Mouse (Mus musculus): ENCODE data around the gene Mmp8.
A peak's percentile ranks its signal among the peaks of the same experiment; 100 is the strongest.

Mmp8 gene

GRCm38 (mm10) chr9:7558221-7559017 lies at the start of gene Mmp8:
Mmp8 (plus strand) TSS chr9:7558456.
- no peak for DNase-seq

GRCm38 (mm10) chr9:7509619-7510233 lies 48.5 kb upstream of the Mmp8 start:
- DNase-seq = no peak

GRCm38 (mm10) chr9:7517944-7518571 lies 40.2 kb upstream of the Mmp8 start:
- DNase-seq = no peak

GRCm38 (mm10) chr9:7526255-7526940 lies 31.9 kb upstream of the Mmp8 start:
- DNase-seq = no peak

- DNase-seq = no peak
Measured at GRCm38 (mm10) chr9:7542763-7543162, 15.5 kb upstream of the Mmp8 start.

- no peak for DNase-seq
Measured at GRCm38 (mm10) chr9:7544923-7545457, 13.3 kb upstream of the Mmp8 start.

GRCm38 (mm10) chr9:7545471-7545870 lies 12.8 kb upstream of the Mmp8 start:
- DNase-seq = peak; percentile 61

GRCm38 (mm10) chr9:7545920-7546319 lies 12.3 kb upstream of the Mmp8 start:
- DNase-seq = no peak

- no peak for DNase-seq
Measured at GRCm38 (mm10) chr9:7551943-7552342, 6.3 kb upstream of the Mmp8 start.

GRCm38 (mm10) chr9:7553536-7553935 lies 4.7 kb upstream of the Mmp8 start:
- no peak for DNase-seq

- DNase-seq = peak; percentile 46
Measured at GRCm38 (mm10) chr9:7554382-7554781, 3.9 kb upstream of the Mmp8 start.

- no peak for DNase-seq
Measured at GRCm38 (mm10) chr9:7560026-7560425, 1.8 kb downstream of the Mmp8 start.

- DNase-seq = no peak
Measured at GRCm38 (mm10) chr9:7567376-7567775, 9.1 kb downstream of the Mmp8 start.

- no peak for DNase-seq
Measured at GRCm38 (mm10) chr9:7567923-7568322, 9.7 kb downstream of the Mmp8 start.

GRCm38 (mm10) chr9:7570485-7570884 lies 12.2 kb downstream of the Mmp8 start:
- no peak for DNase-seq

GRCm38 (mm10) chr9:7571162-7571561 lies 12.9 kb downstream of the Mmp8 start, which contains the start of gene Mmp27:
Mmp27 (plus strand) TSS chr9:7571396.
- DNase-seq = no peak

- no peak for DNase-seq
Measured at GRCm38 (mm10) chr9:7572188-7572587, 13.9 kb downstream of the Mmp8 start.

GRCm38 (mm10) chr9:7572663-7573308 lies 14.5 kb downstream of the Mmp8 start:
- DNase-seq = no peak

- DNase-seq = no peak
Measured at GRCm38 (mm10) chr9:7575526-7575925, 17.3 kb downstream of the Mmp8 start.

- no peak for DNase-seq
Measured at GRCm38 (mm10) chr9:7577371-7577770, 19.1 kb downstream of the Mmp8 start.

- DNase-seq = no peak
Measured at GRCm38 (mm10) chr9:7590063-7590462, 31.8 kb downstream of the Mmp8 start.

GRCm38 (mm10) chr9:7593272-7593812 lies 35.1 kb downstream of the Mmp8 start:
- DNase-seq = no peak

All from lung, postnatal 14 days (tissue).